Mouse (Mus musculus) limb, embryonic 10.5 days (tissue): ENCODE data around the gene Hdlbp. TPM values are rescaled to one million over a fixed set of nuclear protein-coding genes. Genes with fewer than 3 reads are reported as not detected.
"Not testable (repeated sequence)": the region's sequence is repeated elsewhere in the genome, so short reads cannot be mapped to it uniquely, and the experiment has no call there.

Experiments used
- DNase-seq: peaks from one replicate; pipeline ENCODE4 v3.0.0-alpha.2; 2017; ENCODE audit warnings: low spot score
- H3K27ac ChIP-seq: fragments of 300-500 bp; sonication (generic); 2 replicates; pipeline ENCODE4 v1.5.1; 2016; ENCODE audit warnings: mild to moderate bottlenecking
- H3K27me3 ChIP-seq: fragments of 300-500 bp; sonication (generic); 2 replicates; pipeline ENCODE4 v1.6.1; 2016; ENCODE audit warnings: low read depth, mild to moderate bottlenecking; ENCODE audit not compliant: poor library complexity, severe bottlenecking
- H3K36me3 ChIP-seq: fragments of 300-500 bp; sonication (generic); 2 replicates; pipeline ENCODE4 v1.6.1; 2016; ENCODE audit warnings: mild to moderate bottlenecking, moderate library complexity
- H3K4me1 ChIP-seq: fragments of 300-500 bp; sonication (generic); 2 replicates; pipeline ENCODE4 v1.6.1; 2016
- H3K4me3 ChIP-seq: fragments of 300-500 bp; sonication (generic); 2 replicates; pipeline ENCODE4 v1.5.1; 2016; ENCODE audit warnings: mild to moderate bottlenecking, moderate library complexity
- H3K9me3 ChIP-seq: fragments of 300-500 bp; sonication (generic); replicated peaks from 2 replicates; pipeline ENCODE4 v1.6.1; 2016; ENCODE audit warnings: mild to moderate bottlenecking
- WGBS: fragments of 180-500 bp; shearing (Covaris S2); methylation state at CpG from one replicate; pipeline ENCODE4 v1.1.7; 2016; 5-methylcytosine and 5-hydroxymethylcytosine counted together
- polyA plus RNA-seq: library from polyadenylated mRNA; unstranded; fragments of >200 nt; fragmentation: Nextera tagmentation; extraction: Ambion mirVana; gene quantifications from 2 replicates; pipeline ENCODE4 v1.2.1, GENCODE M21; 2016

The Hdlbp gene
- polyA plus RNA-seq, 1 experiment from 2014 or later: 134 TPM

- Histone ChIP-seq H3K27ac (peak overlapping the region; percentile 93), H3K9me3 (no peaks in the 10 kb centered on the region), H3K4me3 (peak overlapping the region; percentile 79), H3K27me3 (no peaks in the 10 kb centered on the region), H3K36me3 (peaks cover 10% of the 10 kb centered on the region), H3K4me1 (peaks cover 17% of the 10 kb centered on the region)
- peak; percentile 100 for DNase-seq
- under 1% methylated on average over 41 of the region's 41 CpGs for WGBS
Measured at GRCm38 (mm10) chr1:93477758-93478585, 643 bp downstream of the Hdlbp start.

- WGBS: 97% methylated on average over 3 of the region's 3 CpGs
- Histone ChIP-seq H3K4me1 (peaks cover 15% of the 10 kb centered on the region), H3K4me3 (no peak overlapping the region), H3K27ac (no peak overlapping the region), H3K36me3 (peaks cover 6% of the 10 kb centered on the region), H3K9me3 (no peaks in the 10 kb centered on the region), H3K27me3 (no peaks in the 10 kb centered on the region)
- no peak for DNase-seq
Measured at GRCm38 (mm10) chr1:93475694-93476093, 2.9 kb downstream of the Hdlbp start.

- H3K27ac ChIP-seq: no peak overlapping the region
- peaks cover 6% of the 10 kb centered on the region for H3K4me1 ChIP-seq
- no peaks in the 10 kb centered on the region for H3K27me3 ChIP-seq
- no peaks in the 10 kb centered on the region for H3K9me3 ChIP-seq
- no peak for DNase-seq
- H3K36me3 ChIP-seq: peaks cover 4% of the 10 kb centered on the region; the same call in 1 of the 2 replicates
- 95% methylated on average over 4 of the region's 4 CpGs for WGBS
- H3K4me3 ChIP-seq: no peak overlapping the region
Measured at GRCm38 (mm10) chr1:93468626-93469025, 10.0 kb downstream of the Hdlbp start.

- Histone ChIP-seq H3K36me3 (peaks cover 4% of the 10 kb centered on the region; the same call in 1 of the 2 replicates), H3K27me3 (no peaks in the 10 kb centered on the region), H3K9me3 (no peaks in the 10 kb centered on the region), H3K27ac (no peak overlapping the region), H3K4me3 (no peak overlapping the region), H3K4me1 (peaks cover 6% of the 10 kb centered on the region)
- no peak for DNase-seq
Measured at GRCm38 (mm10) chr1:93465746-93466145, 12.9 kb downstream of the Hdlbp start.

DNA sequence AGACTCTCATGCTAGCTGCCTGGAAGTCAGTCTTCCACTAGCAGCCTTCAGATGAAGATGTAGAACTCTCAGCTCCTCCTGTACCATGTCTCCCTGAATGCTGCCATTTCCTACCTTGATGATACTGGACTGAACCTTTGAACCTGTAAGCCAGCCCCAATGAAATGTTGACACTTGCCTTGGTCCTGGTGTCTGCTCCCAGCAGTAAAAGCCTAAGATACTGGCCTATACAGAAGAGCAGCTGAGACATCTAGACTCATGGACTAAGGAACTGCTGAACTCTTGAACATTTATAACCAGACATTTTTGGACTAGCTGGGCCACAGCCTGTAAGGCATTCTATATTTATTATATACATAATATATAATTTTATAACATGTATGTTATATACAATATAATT, 13.5 kb downstream of the Hdlbp start:
- no peaks in the 10 kb centered on the region for H3K27me3 ChIP-seq

DNA sequence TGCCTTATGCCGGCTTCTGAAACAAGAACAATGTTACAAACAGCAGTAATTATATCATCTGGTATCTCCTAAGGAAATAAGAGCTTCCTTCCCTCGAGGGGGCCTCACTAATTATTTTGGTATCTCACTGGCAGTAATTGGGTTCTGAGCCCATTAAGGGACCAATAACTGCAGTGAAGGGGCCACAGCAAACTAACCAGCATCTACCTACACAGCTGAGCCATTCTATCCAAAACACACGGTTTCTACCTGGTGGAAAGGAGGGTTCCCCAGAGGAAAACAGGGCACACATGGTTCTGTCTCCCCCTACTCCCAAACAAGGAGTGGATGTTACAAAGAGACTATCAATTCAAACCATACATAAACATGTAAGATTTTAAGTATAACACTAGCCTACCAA, 19.5 kb downstream of the Hdlbp start:
- H3K9me3 ChIP-seq: no peaks in the 10 kb centered on the region
- H3K36me3 ChIP-seq: peaks cover 3% of the 10 kb centered on the region; the same call in 1 of the 2 replicates
- no peak overlapping the region for H3K4me3 ChIP-seq
- no peak overlapping the region for H3K27ac ChIP-seq
- no peaks in the 10 kb centered on the region for H3K27me3 ChIP-seq
- no peak for DNase-seq
- H3K4me1 ChIP-seq: no peaks in the 10 kb centered on the region
- WGBS: 73% methylated on average over 3 of the region's 3 CpGs

More for the DNA sequence above, 13.5 kb downstream of the Hdlbp start:
- H3K4me1 ChIP-seq: peaks cover 1% of the 10 kb centered on the region
- H3K9me3 ChIP-seq: no peaks in the 10 kb centered on the region
- no peak for DNase-seq
- no peak overlapping the region for H3K4me3 ChIP-seq
- H3K27ac ChIP-seq: no peak overlapping the region
- peaks cover 4% of the 10 kb centered on the region; the same call in 1 of the 2 replicates for H3K36me3 ChIP-seq

DNA sequence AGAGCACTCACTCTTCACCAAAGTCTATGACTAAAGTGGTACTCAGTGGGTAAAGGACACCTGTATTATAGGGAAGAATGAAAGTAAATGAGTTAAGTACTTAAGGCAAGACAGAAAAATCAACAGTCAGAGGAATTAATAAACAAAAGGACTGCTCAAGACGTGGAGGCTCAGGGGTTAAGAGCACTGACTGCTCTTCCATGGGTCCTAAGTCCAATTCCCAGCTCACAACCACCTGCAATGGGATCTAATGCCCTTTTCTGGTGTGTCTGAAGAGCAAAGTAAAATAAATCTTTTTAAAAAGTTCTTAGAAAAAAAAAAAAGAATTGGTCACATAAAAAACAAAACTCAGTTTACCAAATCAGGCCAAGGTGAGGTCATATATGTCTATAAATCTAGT, 20.3 kb downstream of the Hdlbp start:
- 49% methylated on average over 1 of the region's 1 CpGs for WGBS
- no peaks in the 10 kb centered on the region for H3K27me3 ChIP-seq
- H3K4me1 ChIP-seq: no peaks in the 10 kb centered on the region
- no peak overlapping the region for H3K4me3 ChIP-seq
- DNase-seq: no peak
- H3K27ac ChIP-seq: no peak overlapping the region
- H3K36me3 ChIP-seq: no peaks in the 10 kb centered on the region
- H3K9me3 ChIP-seq: no peaks in the 10 kb centered on the region

DNA sequence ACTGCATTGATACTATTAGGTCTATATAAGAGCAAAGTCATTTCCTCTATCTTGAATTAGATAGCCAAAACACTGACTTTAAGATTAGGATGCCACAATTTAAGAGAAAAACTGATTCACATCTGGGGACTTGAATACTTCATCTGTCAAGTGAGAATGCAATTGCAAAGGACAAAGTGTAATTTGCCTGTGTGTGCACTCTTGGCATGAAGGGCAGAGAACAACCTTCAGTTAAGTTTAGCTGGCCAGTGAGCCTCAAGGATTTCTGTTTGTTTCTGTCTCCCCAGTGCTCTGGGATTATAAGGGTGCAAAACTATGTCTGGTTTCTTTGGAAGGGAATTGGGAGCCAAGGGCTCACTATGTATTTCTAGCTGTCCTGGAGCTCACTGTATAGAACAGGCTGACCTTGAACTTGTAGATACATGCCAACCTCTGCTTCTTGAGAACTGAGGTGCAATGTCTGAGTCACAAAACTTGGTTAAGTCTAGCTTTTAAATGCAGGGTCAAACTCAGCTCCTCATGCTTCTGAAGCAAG, 24.8 kb downstream of the Hdlbp start:
- Histone ChIP-seq H3K4me3 (no peak overlapping the region), H3K27me3 (no peaks in the 10 kb centered on the region), H3K9me3 (no peaks in the 10 kb centered on the region), H3K27ac (no peak overlapping the region), H3K4me1 (no peaks in the 10 kb centered on the region), H3K36me3 (no peaks in the 10 kb centered on the region)
- no peak for DNase-seq

GRCm38 (mm10) chr1:93450118-93450517, 28.5 kb downstream of the Hdlbp start:
- not testable (repeated sequence) for DNase-seq, H3K36me3 ChIP-seq, H3K27me3 ChIP-seq, H3K4me1 ChIP-seq, H3K4me3 ChIP-seq, H3K9me3 ChIP-seq, H3K27ac ChIP-seq
- WGBS: 85% methylated on average over 5 of the region's 5 CpGs

- H3K27me3 ChIP-seq: no peaks in the 10 kb centered on the region
- no peaks in the 10 kb centered on the region for H3K9me3 ChIP-seq
- DNase-seq: no peak
- H3K4me1 ChIP-seq: peaks cover 28% of the 10 kb centered on the region
- WGBS: 19% methylated on average over 3 of the region's 3 CpGs
- peaks cover 22% of the 10 kb centered on the region for H3K36me3 ChIP-seq
- peak overlapping the region; percentile 95 for H3K4me3 ChIP-seq
- H3K27ac ChIP-seq: peak overlapping the region; percentile 95
Measured at GRCm38 (mm10) chr1:93445822-93446162, 32.8 kb downstream of the Hdlbp start.

DNA sequence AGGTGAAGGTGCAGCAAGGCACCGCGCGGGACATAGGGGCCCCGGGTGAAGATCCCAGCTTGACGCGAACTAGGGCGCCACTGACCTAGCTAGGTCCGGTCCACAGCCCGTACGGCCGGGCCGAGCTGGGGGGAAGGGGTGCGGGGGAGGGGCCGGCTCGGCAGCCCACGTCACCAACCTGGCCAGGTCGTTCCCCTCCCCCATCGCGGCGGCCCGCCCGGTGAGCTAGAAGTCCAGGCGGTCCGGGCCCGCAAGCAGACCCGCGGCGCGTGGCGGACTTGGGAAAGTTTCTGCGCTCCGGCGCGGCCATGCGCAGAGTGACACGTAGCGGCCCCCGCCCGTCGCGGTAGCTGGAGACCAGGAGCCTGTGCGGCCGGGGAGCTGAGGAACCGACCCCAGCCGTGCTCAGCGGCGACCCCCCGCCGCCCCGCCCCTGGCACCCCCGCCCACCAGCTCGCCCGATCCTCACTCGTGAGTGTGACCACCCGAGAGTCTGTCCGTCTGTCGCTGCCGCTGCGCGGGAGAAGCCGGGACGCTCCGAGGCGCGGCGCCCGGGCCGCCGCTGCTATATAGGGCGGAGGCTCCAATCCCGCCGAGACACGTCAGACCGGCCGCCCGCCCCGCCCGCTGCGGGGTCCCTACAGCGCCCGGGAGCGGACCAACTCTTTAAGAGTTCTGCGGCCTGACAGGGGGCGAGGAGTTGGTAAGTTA, 33.3 kb downstream of the Hdlbp start:
- DNase-seq: peak; percentile 85
- under 1% methylated on average over 64 of the region's 84 CpGs for WGBS

GRCm38 (mm10) chr1:93444405-93445110, 34.1 kb downstream of the Hdlbp start:
- Histone ChIP-seq H3K9me3 (no peaks in the 10 kb centered on the region), H3K27me3 (no peaks in the 10 kb centered on the region)
- 8% methylated on average over 18 of the region's 18 CpGs for WGBS

More for the DNA sequence above, 33.3 kb downstream of the Hdlbp start:
- Histone ChIP-seq H3K27ac (peak overlapping the region; percentile 95), H3K4me1 (peaks cover 28% of the 10 kb centered on the region), H3K27me3 (no peaks in the 10 kb centered on the region), H3K36me3 (peaks cover 27% of the 10 kb centered on the region), H3K9me3 (no peaks in the 10 kb centered on the region), H3K4me3 (peak overlapping the region; percentile 95)

DNA sequence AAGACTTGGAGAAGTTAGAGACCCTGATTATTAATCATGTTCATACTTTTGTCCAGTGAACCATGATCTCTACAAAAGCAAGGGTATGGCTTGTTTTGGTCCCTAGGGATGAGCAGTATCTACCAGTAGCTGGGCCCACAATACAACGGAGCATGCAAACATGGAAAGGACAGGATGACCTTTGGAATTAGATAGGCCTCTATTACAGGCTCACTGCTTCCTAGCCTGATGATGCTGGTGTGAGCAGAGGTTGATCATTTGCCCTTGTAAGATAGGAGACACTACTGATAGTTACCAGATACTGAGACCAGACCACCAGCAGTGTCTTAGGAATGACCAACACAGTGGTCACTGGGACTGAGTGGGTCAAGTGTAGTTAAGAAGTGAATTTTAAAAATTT, 39.3 kb downstream of the Hdlbp start:
- no peak overlapping the region for H3K4me3 ChIP-seq
- H3K36me3 ChIP-seq: peaks cover 85% of the 10 kb centered on the region
- no peak for DNase-seq
- no peaks in the 10 kb centered on the region for H3K27me3 ChIP-seq
- H3K4me1 ChIP-seq: peaks cover 13% of the 10 kb centered on the region
- H3K9me3 ChIP-seq: no peaks in the 10 kb centered on the region
- H3K27ac ChIP-seq: no peak overlapping the region
- 97% methylated on average over 1 of the region's 1 CpGs for whole genome bisulfite sequencing

More at GRCm38 (mm10) chr1:93444405-93445110, 34.1 kb downstream of the Hdlbp start:
- peaks cover 35% of the 10 kb centered on the region for H3K36me3 ChIP-seq
- peak overlapping the region; percentile 95 for H3K4me3 ChIP-seq
- DNase-seq: peak; percentile 80
- peak overlapping the region; percentile 95 for H3K27ac ChIP-seq
- H3K4me1 ChIP-seq: peaks cover 28% of the 10 kb centered on the region
